8 mouse cellular contexts compared by ENCODE assay signal in the genomic region with DNA sequence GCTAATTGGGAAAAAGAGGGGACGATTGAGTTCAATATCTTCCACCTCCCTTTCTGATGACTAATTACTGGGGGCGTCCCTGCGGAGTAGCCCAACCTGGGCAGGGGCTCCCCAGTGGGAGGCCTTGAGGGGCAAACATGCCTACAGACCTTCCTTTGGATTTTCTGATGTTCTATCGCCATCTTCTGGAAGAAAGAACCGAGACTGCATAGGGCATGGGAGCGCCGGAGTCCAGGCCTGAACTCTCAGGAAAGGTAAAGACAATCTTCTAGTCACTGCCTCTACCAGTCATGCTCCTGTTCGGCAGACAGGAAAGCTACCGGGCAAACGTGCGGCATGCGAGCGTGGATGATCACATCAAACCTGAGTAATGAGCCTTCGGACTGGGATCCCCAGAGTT.
A peak's percentile ranks its signal among the peaks of the same experiment; 100 is the strongest.
DNase-seq lines count a peak whose midpoint lies in the region; ATAC-seq and TF ChIP-seq lines count a peak whose summit lies in the region.

No protein-coding gene starts in this region.

- H3K4me1 ChIP-seq in neural tube, embryonic 15.5 days = no peaks in the 10 kb centered on the region
- no peaks in the 10 kb centered on the region for H3K4me1 ChIP-seq in hindbrain, postnatal 0 days (ENCODE audit: insufficient read depth, low read length)
- no peaks in the 10 kb centered on the region for H3K4me1 ChIP-seq in neural tube, embryonic 11.5 days (ENCODE audit: control insufficient read depth, insufficient read depth, low read length)

- TF ChIP-seq CTCF in hindbrain, postnatal 0 days (IDR thresholded peaks at IDR 0.05; ENCODE audit: low read depth) = peak; percentile 59

- H3K9ac ChIP-seq in neural tube, embryonic 15.5 days (replicated peaks) = no peak overlapping the region
- H3K9ac ChIP-seq in hindbrain, postnatal 0 days (replicated peaks; ENCODE audit: low read length) = no peak overlapping the region
- no peak overlapping the region for H3K9ac ChIP-seq in neural tube, embryonic 11.5 days (ENCODE audit: low read length)

- no peak overlapping the region for H3K4me2 ChIP-seq in neural tube, embryonic 15.5 days
- no peak overlapping the region for H3K4me2 ChIP-seq in hindbrain, postnatal 0 days (ENCODE audit: low read depth, low read length)
- H3K4me2 ChIP-seq in neural tube, embryonic 11.5 days (ENCODE audit: low read depth) = no peak overlapping the region

- H3K27ac ChIP-seq in neural tube, embryonic 15.5 days (replicated peaks) = no peak overlapping the region
- no peak overlapping the region for H3K27ac ChIP-seq in hindbrain, postnatal 0 days
- H3K27ac ChIP-seq in neural tube, embryonic 11.5 days (ENCODE audit: low read depth, low read length) = no peak overlapping the region

- H3K4me3 ChIP-seq in neural tube, embryonic 15.5 days (replicated peaks) = no peak overlapping the region
- no peak overlapping the region for H3K4me3 ChIP-seq in hindbrain, postnatal 0 days (ENCODE audit: low read length)
- H3K4me3 ChIP-seq in neural tube, embryonic 11.5 days (ENCODE audit: low read depth, low read length) = no peak overlapping the region

- no peak for DNase-seq in frontal cortex, postnatal 25 days (ENCODE audit: low spot score in 2 of 2)
- peak; percentile 34 for DNase-seq in neural tube, embryonic 10.5 days (ENCODE audit: extremely low spot score, low spot score)
- DNase-seq in hindbrain, postnatal 0 days (ENCODE audit: low spot score) = peak; percentile 46
- DNase-seq in neural tube, embryonic 11.5 days (ENCODE audit: low spot score) = peak; percentile 19
- no peak for DNase-seq in thymus, adult 18-20 months

- peak; percentile 91 for ATAC-seq in frontal cortex, adult (ENCODE audit: low TSS enrichment)
- no peak for ATAC-seq in neural tube, embryonic 15.5 days (ENCODE audit: low FRiP score)
- ATAC-seq in hindbrain, postnatal 0 days = no peak
- no peak for ATAC-seq in neural tube, embryonic 11.5 days (ENCODE audit: insufficient read depth, low FRiP score, low TSS enrichment)
- no peak for ATAC-seq in granulocyte monocyte progenitor cell, adult 5-6 weeks (replicated peaks; ENCODE audit: poor library complexity, severe bottlenecking)

- no peaks in the 10 kb centered on the region for H3K36me3 ChIP-seq in neural tube, embryonic 15.5 days
- H3K36me3 ChIP-seq in hindbrain, postnatal 0 days (ENCODE audit: insufficient read depth, low read length) = no peaks in the 10 kb centered on the region
- H3K36me3 ChIP-seq in neural tube, embryonic 11.5 days (ENCODE audit: control insufficient read depth, insufficient read depth, low read length) = no peaks in the 10 kb centered on the region

- no peaks in the 10 kb centered on the region for H3K27me3 ChIP-seq in neural tube, embryonic 15.5 days (replicated peaks)
- H3K27me3 ChIP-seq in hindbrain, postnatal 0 days (ENCODE audit: insufficient read depth, low read length) = no peaks in the 10 kb centered on the region
- H3K27me3 ChIP-seq in neural tube, embryonic 11.5 days (ENCODE audit: control insufficient read depth, insufficient read depth, low read length) = no peaks in the 10 kb centered on the region

- 45% methylated on average over 14 of the region's 14 CpGs for WGBS in neural tube, embryonic 15.5 days
- 36% methylated on average over 14 of the region's 14 CpGs for WGBS in hindbrain, postnatal 0 days
- WGBS in neural tube, embryonic 11.5 days = 32% methylated on average over 14 of the region's 14 CpGs

- H3K9me3 ChIP-seq in neural tube, embryonic 15.5 days (replicated peaks) = no peaks in the 10 kb centered on the region
- no peaks in the 10 kb centered on the region for H3K9me3 ChIP-seq in hindbrain, postnatal 0 days (ENCODE audit: low read length)
- H3K9me3 ChIP-seq in neural tube, embryonic 11.5 days (ENCODE audit: control insufficient read depth, low read length) = no peaks in the 10 kb centered on the region

Comparison
In these comparisons a context has a peak if more than half of its experiments do, and no peak if none do; other contexts are left out.
1. DNase-seq: peak in neural tube, embryonic 10.5 days (single experiment), hindbrain, postnatal 0 days (single experiment) and neural tube, embryonic 11.5 days (single experiment); none in frontal cortex, postnatal 25 days (0 of 2) and thymus, adult 18-20 months (0 of 2).